Comparison of ENCODE assay signal across 8 mouse cellular contexts in the genomic region with DNA sequence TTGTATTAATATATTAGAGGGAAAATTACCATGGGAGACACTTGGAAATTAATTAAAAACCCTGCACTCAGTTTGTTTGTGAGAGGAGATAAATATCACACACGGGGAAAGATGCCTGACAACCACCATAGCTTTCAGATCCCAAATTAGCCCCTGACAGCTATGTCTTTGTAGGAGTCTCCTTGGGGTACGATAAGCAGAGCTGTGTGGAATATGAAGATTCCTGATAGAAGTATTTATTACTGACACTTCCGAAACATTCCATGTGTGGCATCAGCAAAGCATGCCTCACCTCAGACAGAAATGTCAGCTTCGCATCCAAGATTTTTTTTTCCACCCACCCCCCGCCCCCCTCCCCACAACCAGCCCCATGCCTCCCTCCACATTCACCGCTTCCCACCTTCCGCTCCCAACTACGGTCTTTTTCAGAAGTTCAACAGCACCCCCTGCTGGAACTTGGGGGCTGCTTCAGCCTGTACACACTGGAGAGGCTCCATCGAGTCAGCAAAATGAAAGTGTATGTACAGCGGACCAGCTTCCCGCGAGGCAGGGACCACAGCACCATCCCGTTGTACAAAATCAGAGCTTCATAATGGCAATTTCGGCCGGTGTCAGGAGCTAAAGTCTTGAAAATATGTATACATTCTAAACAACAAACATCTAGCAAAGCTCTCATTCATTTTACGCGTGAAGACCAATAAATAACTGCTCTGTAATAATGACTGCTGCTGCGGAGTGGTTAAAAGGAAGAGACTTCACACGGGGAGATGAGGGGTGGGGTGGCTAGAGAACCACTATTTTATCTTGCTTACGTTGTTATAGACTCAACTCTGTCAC.
DNase-seq lines count a peak whose midpoint lies in the region; ATAC-seq lines count a peak whose summit lies in the region.

No protein-coding gene starts in this region.

- H3K4me3 ChIP-seq in hindbrain, embryonic 16.5 days (ENCODE audit: low read length), result peak overlapping the region; percentile 29

- H3K9me3 ChIP-seq in hindbrain, embryonic 16.5 days (ENCODE audit: control insufficient read depth, low read length), result no peaks in the 10 kb centered on the region

- H3K9ac ChIP-seq in hindbrain, embryonic 16.5 days (ENCODE audit: low read depth, low read length), result 0 out of 2 replicates have a peak overlapping the region, but pooled peaks have one; percentile 38

- no peaks in the 10 kb centered on the region for H3K27me3 ChIP-seq in hindbrain, embryonic 16.5 days (replicated peaks; ENCODE audit: control insufficient read depth, insufficient read depth, low read length)

- no peak overlapping the region for H3K27ac ChIP-seq in hindbrain, embryonic 16.5 days (ENCODE audit: low read depth, low read length)

- 20% methylated on average over 19 of the region's 20 CpGs for WGBS in hindbrain, embryonic 16.5 days

- peak; percentile 98 for ATAC-seq in hindbrain, embryonic 16.5 days

- H3K36me3 ChIP-seq in hindbrain, embryonic 16.5 days (ENCODE audit: control insufficient read depth, insufficient read depth, low read length), result no peaks in the 10 kb centered on the region

- DNase-seq in R1 (ENCODE audit: low read depth, low spot score), result peak; percentile 87
- DNase-seq in cerebellum, adult 9-11 months, result peak; percentile 76
- peak; percentile 72 to 76 for DNase-seq in frontal cortex, postnatal 25 days (ENCODE audit: low spot score in 2 of 2)
- peak; percentile 75 for DNase-seq in left cerebral cortex, adult 11 months (ENCODE audit: low spot score)
- peak; percentile 78 for DNase-seq in lung, postnatal 36 days
- DNase-seq in retina, postnatal 1 day, result peak; percentile 92
- DNase-seq in thymus, postnatal 4 days, result peak; percentile 79

- H3K4me2 ChIP-seq in hindbrain, embryonic 16.5 days (ENCODE audit: low read length), result peak overlapping the region; percentile 47

- no peaks in the 10 kb centered on the region for H3K4me1 ChIP-seq in hindbrain, embryonic 16.5 days (ENCODE audit: control insufficient read depth, insufficient read depth, low read depth, low read length)
